Mouse (Mus musculus) cerebellum, adult 2 months (tissue): ENCODE data around the gene Ttc5. TPM values are rescaled to one million over a fixed set of nuclear protein-coding genes. Genes with fewer than 3 reads are reported as not detected.

Experiments used
- DNase-seq, 2 experiments: peaks; one replicate each; pipeline ENCODE4 v3.0.0; 2021
- H3K27ac ChIP-seq: fragments of 200-500 bp; 2 replicates; pipeline ENCODE4 v1.5.1; 2012; ENCODE audit warnings: low read length, control low read depth, inconsistent platforms; ENCODE audit not compliant: insufficient read depth
- H3K27me3 ChIP-seq: fragments of 200-500 bp; 2 replicates; pipeline ENCODE4 v1.6.1; 2012; ENCODE audit warnings: inconsistent platforms, mild to moderate bottlenecking, low read length, moderate library complexity; ENCODE audit not compliant: control insufficient read depth, insufficient read depth
- H3K4me1 ChIP-seq: fragments of 200-500 bp; 2 replicates; pipeline ENCODE4 v1.6.1; 2011; ENCODE audit warnings: low read length; ENCODE audit not compliant: control insufficient read depth, insufficient read depth
- H3K4me3 ChIP-seq: fragments of 200-500 bp; replicated peaks from 2 replicates; pipeline ENCODE3; 2011; ENCODE audit warnings: mild to moderate bottlenecking, low read depth, low read length, control low read depth; ENCODE audit not compliant: insufficient read depth
- CTCF ChIP-seq: fragments of 200-500 bp; IDR thresholded peaks from 2 replicates; pipeline ENCODE4 v1.5.1; 2011; ENCODE audit warnings: low read depth, mild to moderate bottlenecking, control low read depth, low read length, moderate library complexity, borderline replicate concordance; ENCODE audit not compliant: insufficient read depth
- POLR2A ChIP-seq: fragments of 200-500 bp; IDR thresholded peaks from 2 replicates; pipeline ENCODE4 v1.6.1; 2011; ENCODE audit warnings: low read length, control low read depth, borderline replicate concordance; ENCODE audit not compliant: insufficient read depth
- WGBS: fragments of 180-500 bp; shearing (Covaris S2); methylation state at CpG from one replicate; pipeline ENCODE4 v1.1.7; 2018; 5-methylcytosine and 5-hydroxymethylcytosine counted together
- polyA plus RNA-seq: library from polyadenylated mRNA; depleted of rRNA; stranded (reverse); fragments of >200 nt; gene quantifications from 2 replicates; pipeline ENCODE4 v1.2.3, GENCODE M21; 2012

Ttc5 gene
- polyA plus RNA-seq, 1 experiment, result 60.6 TPM

DNA sequence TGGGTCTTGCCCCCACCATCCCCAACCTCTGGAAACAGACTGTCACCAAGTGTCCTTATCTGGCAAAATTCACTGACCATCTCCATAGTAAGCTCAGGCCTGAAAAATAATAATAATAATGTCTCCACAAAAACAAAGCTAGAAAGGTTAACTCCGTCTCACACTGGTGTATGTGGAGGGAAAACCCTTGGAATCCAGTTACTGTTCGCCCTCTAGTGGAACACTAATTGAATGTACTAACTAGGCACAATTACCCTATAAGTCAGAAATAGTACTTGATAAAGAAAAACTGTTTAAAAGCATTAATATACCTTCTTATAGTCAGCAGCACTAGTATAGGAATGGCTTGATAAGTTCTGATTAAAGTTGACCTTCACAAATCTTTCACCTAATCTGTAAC lies 2.8 kb upstream of the Ttc5 start:
- no peak for TF ChIP-seq POLR2A
- no peak for TF ChIP-seq CTCF
- no peaks in the 10 kb centered on the region for H3K4me1 ChIP-seq
- H3K4me3 ChIP-seq, result no peak overlapping the region
- H3K27ac ChIP-seq, result no peak overlapping the region
- WGBS, result 10% methylated on average over 2 of the region's 2 CpGs
- no peak for DNase-seq
- H3K27me3 ChIP-seq, result no peaks in the 10 kb centered on the region

DNA sequence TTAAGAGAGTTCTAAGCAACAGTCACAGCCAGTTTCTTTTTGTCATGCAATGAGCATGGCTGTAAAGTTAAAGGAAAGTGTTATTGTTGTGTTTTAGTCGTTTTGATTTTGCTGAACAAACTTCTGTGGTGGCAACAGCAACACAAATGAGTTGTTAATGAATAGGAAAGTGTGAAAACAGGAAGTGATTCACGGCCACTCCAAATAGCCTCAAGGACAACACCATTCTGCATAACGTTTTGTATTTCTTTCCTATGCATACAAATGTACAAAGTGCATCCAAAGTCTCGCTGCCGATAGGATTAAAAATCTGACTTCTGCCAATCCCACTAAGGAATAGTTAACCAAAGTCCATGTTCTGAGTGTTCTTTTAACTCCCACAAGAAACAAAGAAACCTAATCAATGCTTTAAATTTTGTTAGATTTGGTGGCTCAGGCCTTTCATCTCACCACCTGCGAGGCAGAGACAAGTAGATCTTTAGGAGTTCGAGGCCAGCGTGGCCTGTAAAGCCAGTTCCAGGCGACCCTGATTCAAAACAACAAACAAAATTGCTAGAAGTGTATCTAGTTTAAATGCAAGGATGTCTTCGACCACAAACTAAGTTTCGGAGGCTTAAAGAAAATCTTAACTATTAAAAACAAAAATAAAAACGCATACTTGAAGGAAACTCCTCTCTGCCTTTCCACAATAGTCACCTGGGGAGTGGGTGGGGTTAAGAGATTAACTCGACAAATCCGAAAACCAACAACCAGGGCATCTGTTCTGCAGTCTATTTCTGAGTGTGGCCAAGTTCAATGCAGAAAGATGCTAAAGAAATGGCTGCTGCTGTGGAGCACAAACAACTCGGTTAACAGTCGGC lies 698 bp downstream of the Ttc5 start:
- Histone ChIP-seq H3K4me1 (no peaks in the 10 kb centered on the region), H3K27me3 (no peaks in the 10 kb centered on the region), H3K4me3 (peak overlapping the region; percentile 80), H3K27ac (peak overlapping the region; percentile 67)
- WGBS, result 21% methylated on average over 16 of the region's 16 CpGs
- no peak for DNase-seq
- TF ChIP-seq POLR2A (no peak), CTCF (no peak)

DNA sequence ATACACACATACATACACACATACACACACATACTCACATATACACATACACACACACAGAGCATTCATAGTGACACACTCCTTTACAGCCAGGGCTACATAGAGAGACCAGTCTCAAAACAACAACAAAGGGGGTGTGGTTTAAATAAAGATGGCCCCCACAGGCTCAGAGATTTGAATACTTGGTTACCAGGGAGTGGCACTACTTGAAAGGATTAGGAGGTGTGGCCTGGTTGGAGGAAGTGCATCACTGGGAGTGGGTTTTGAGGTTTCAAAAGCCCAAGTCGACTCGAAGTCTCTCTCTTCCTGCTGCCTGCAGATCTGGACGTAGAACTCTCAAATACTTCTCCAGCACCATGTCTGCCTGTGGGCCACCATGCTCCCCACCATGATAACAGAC lies 3.2 kb downstream of the Ttc5 start:
- Histone ChIP-seq H3K27me3 (no peaks in the 10 kb centered on the region), H3K27ac (no peak overlapping the region), H3K4me3 (no peak overlapping the region), H3K4me1 (no peaks in the 10 kb centered on the region)
- WGBS, result 96% methylated on average over 3 of the region's 3 CpGs
- TF ChIP-seq CTCF (no peak), POLR2A (no peak)
- DNase-seq, result no peak

DNA sequence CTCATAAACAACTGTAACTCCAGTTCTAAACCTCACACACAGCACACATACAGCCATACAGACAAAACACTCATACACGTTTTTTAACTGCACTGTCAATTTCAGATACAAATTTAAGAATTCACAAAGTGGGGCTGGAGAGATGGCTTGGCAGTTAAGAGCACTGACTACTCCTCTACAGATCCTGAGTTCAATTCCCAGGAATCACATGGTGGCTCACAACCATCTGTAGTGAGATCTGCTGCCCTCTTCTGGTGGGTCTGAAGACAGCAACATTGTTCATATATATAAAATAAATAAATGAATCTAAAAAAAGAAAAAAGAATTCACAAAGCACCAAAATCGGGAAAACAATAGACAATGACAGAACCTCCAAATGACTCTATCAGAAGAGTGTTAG lies 14.0 kb downstream of the Ttc5 start:
- 84% methylated on average over 2 of the region's 2 CpGs for WGBS
- no peak for DNase-seq
- TF ChIP-seq CTCF, result no peak
- no peak for TF ChIP-seq POLR2A

DNA sequence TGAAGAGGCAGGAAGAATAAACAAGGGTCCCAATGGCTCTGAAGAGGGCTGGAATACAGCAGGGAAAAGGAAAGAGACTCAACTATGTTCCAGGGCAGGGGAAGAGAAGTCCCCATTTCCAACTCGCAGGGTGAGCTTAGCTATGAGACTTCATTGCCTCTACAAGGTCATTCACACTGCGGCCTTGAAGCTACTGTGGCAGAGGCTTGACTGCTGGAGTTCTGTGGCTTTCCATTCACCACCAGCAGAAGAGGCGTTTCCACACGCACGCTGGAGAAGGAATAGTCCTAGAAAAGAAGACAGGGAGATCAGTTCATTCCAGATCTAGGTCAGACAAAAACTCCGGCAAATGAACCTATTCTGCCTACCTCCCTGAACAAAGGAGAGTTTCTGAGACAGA lies 19.6 kb downstream of the Ttc5 start:
- Histone ChIP-seq H3K27ac (no peak overlapping the region), H3K4me3 (no peak overlapping the region), H3K4me1 (no peaks in the 10 kb centered on the region), H3K27me3 (no peaks in the 10 kb centered on the region)
- no peak for TF ChIP-seq POLR2A
- no peak for TF ChIP-seq CTCF
- 88% methylated on average over 6 of the region's 6 CpGs for WGBS
- no peak for DNase-seq

More for the DNA sequence above, 14.0 kb downstream of the Ttc5 start:
- H3K4me3 ChIP-seq, result no peak overlapping the region
- H3K27ac ChIP-seq, result no peak overlapping the region
- no peaks in the 10 kb centered on the region for H3K4me1 ChIP-seq
- H3K27me3 ChIP-seq, result no peaks in the 10 kb centered on the region

DNA sequence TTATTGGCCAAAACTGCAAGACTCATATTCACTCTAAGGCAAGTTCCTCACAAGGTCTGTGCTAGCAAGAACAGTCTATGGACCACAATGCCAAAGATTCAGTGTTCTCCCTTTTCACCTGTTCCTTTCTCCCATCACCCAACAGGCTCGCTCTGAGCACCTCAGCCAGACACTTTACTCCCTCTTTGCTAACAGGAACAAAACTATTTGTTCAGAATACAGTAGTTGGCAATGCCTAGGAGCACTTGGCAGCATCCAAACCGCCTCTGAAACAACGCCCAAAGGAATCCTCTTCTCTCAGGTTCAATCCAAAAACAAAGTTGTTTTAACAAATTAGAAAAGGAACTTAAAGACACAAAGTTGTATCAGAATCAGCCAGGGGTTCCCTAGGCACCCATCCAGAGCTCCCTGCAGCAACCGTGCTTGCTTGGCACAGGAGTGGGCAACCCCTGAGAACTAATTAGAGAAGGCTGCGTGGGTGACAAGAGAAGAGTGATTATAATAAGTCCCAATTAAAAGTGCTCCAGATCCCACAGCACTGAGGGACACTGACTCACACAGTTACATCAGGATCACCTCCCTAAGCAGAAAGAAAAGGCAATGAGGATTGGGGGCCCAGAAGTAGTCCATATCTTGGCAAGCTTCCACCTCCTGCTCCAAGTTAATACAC lies 26.8 kb downstream of the Ttc5 start:
- TF ChIP-seq CTCF (no peak), POLR2A (no peak)
- Histone ChIP-seq H3K27ac (no peak overlapping the region), H3K4me3 (no peak overlapping the region), H3K27me3 (no peaks in the 10 kb centered on the region), H3K4me1 (no peaks in the 10 kb centered on the region)
- WGBS, result 28% methylated on average over 5 of the region's 5 CpGs
- no peak for DNase-seq

DNA sequence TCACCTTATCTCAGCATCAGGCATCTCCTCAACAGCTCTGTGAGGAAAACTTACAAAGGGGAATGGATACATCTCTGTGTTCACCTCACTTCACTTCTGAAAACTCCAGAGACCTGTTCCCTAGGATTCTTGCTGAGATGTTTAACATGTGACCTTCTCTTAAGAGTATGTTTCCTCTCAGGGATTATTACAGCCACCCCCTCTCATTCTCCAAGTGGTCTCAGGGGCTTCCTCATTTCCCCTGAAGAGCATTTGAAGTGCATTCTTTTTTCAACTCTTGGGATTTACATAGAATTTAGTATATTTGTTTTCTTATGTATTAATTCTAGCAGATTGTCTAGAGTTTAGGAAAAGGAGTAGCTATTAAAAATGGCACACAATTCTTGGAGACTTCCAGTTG lies 40.3 kb downstream of the Ttc5 start, which contains the start of gene Olfr749:
Gene Olfr749 (minus strand): TSS at position 101 of the 400 bp plus-strand sequence.
- no peak for DNase-seq
- Histone ChIP-seq H3K4me3 (no peak within 1 kb of the TSS), H3K27ac (no peak within 1 kb of the TSS), H3K4me1 (no peaks in the 10 kb centered on the region), H3K27me3 (no peaks in the 10 kb centered on the region)
- TF ChIP-seq POLR2A, result no peak
- no peak for TF ChIP-seq CTCF

DNA sequence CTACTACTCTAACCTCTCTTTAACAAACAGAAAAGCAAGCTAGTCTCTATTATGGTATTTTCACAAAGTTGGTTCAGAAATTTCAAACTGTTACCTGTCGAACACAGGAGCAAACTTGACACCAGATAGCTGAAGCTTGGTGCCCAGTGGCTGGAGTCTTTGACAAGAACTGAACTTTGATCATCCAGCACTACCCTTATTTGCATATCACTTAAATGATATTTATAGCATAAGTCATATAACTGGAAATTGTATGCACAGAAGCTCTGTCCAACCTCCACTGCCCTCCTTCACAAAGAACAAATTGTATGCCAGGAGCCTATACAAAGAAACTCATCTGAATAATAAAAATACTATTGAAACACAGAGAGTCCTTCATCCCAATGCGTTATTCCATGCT lies 43.7 kb downstream of the Ttc5 start:
- H3K4me1 ChIP-seq, result no peaks in the 10 kb centered on the region
- TF ChIP-seq POLR2A, result no peak
- TF ChIP-seq CTCF, result no peak
- 67% methylated on average over 2 of the region's 2 CpGs for WGBS
- H3K4me3 ChIP-seq, result no peak overlapping the region
- no peak overlapping the region for H3K27ac ChIP-seq
- DNase-seq, result no peak
- no peaks in the 10 kb centered on the region for H3K27me3 ChIP-seq
